Mouse (Mus musculus) intestine, embryonic 14.5 days (tissue): Measurements from ENCODE around the gene Agtpbp1. TPM values are rescaled to one million over a fixed set of nuclear protein-coding genes. Genes with fewer than 3 reads are reported as not detected.

Experiments
- ATAC-seq: fragments of 200-750 bp; cut with Nextera tagmentation; replicated peaks from 2 replicates; pipeline ENCODE4 v1.8.0; 2017; ENCODE audit warnings: low read depth, moderate number of reproducible peaks, moderate TSS enrichment, moderate library complexity; ENCODE audit not compliant: low FRiP score, low TSS enrichment
- DNase-seq: peaks from one replicate; pipeline ENCODE4 v3.0.0-alpha.2; 2018; ENCODE audit warnings: low spot score
- H3K27ac ChIP-seq: fragments of 300-500 bp; sonication (generic); 2 replicates; pipeline ENCODE4 v1.5.1; 2014; ENCODE audit warnings: low read depth, mild to moderate bottlenecking, control low read depth
- H3K27me3 ChIP-seq: fragments of 300-500 bp; sonication (generic); replicated peaks from 2 replicates; pipeline ENCODE4 v1.6.1; 2014; ENCODE audit warnings: low read length, control low read depth; ENCODE audit not compliant: control insufficient read depth, insufficient read depth
- H3K36me3 ChIP-seq: fragments of 300-500 bp; sonication (generic); 2 replicates; pipeline ENCODE4 v1.6.1; 2014; ENCODE audit warnings: low read length, control low read depth; ENCODE audit not compliant: control insufficient read depth, insufficient read depth
- H3K4me1 ChIP-seq: fragments of 300-500 bp; sonication (generic); replicated peaks from 2 replicates; pipeline ENCODE4 v1.6.1; 2014; ENCODE audit warnings: low read length, control low read depth, mixed read lengths; ENCODE audit not compliant: control insufficient read depth, insufficient read depth
- H3K4me2 ChIP-seq: fragments of 300-500 bp; sonication (generic); 2 replicates; pipeline ENCODE4 v1.6.1; 2014; ENCODE audit warnings: low read length
- H3K4me3 ChIP-seq: fragments of 300-500 bp; sonication (generic); 2 replicates; pipeline ENCODE4 v1.5.1; 2014; ENCODE audit warnings: low read depth, low read length, control low read depth, mixed read lengths
- H3K9ac ChIP-seq: fragments of 300-500 bp; sonication (generic); 2 replicates; pipeline ENCODE4 v1.6.1; 2014; ENCODE audit warnings: mild to moderate bottlenecking, low read length
- H3K9me3 ChIP-seq: fragments of 300-500 bp; sonication (generic); 2 replicates; pipeline ENCODE4 v1.6.1; 2016; ENCODE audit warnings: low read length, control low read depth; ENCODE audit not compliant: control insufficient read depth
- WGBS: fragments of 180-500 bp; shearing (Covaris S2); extraction: QIAGEN DNeasy Blood & Tissue Kit; methylation state at CpG from one replicate; pipeline ENCODE4 v1.1.7; 2014; 5-methylcytosine and 5-hydroxymethylcytosine counted together
- polyA plus RNA-seq: library from polyadenylated mRNA; unstranded; fragments of >200 nt; fragmentation: Nextera tagmentation; extraction: Ambion mirVana; gene quantifications from 2 replicates; pipeline ENCODE4 v1.2.1, GENCODE M21; 2014

Gene Agtpbp1
- polyA plus RNA-seq, 1 experiment from 2014 or later: 22.5 TPM

DNA sequence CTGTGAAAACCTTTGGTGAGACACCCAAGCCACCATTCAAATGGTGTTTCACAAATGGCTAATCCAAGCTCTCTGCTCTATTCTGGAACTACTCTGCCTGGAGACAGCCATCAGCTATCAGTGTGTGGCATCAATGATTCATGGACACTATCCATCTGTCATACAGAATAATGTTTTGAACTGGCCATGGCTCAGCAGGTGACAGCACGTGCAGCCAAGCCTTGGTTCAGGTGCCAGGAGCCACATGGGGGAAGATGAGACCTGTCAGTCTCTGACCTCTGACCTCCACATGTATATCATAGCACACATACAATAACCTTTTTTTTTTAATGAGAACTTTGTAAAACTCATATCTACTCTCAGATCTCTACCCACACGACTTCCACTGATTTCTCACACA, 32.3 kb downstream of the Agtpbp1 start:
- no peak overlapping the region for H3K9ac ChIP-seq
- DNase-seq: no peak
- ATAC-seq: no peak

DNA sequence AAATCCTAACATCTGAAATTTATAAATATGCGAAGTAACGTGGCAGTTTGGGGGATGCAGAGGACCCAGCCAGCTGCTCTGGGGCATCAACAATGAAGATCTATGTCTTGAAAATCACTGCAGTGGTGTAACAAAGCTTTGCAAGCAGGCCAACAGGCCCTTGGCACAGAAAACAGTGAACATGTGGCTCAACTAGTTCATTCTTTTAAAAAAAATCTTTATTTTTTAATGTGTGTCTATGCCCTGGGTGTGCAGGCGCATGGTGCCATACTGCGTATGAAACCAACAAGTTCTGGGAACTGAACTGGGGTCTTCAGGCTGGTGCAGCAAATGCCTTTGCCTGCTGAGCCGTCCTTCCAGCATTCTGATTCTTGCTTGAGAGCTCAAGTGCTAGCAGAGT, 32.7 kb downstream of the Agtpbp1 start:
- no peak for DNase-seq
- H3K27ac ChIP-seq: no peak overlapping the region
- H3K4me2 ChIP-seq: no peak overlapping the region
- H3K4me3 ChIP-seq: no peak overlapping the region
- H3K36me3 ChIP-seq: no peaks in the 10 kb centered on the region
- WGBS: 80% methylated on average over 5 of the region's 5 CpGs
- peaks cover 30% of the 10 kb centered on the region for H3K4me1 ChIP-seq
- H3K9me3 ChIP-seq: no peaks in the 10 kb centered on the region
- no peak overlapping the region for H3K9ac ChIP-seq
- no peak for ATAC-seq
- H3K27me3 ChIP-seq: no peaks in the 10 kb centered on the region

More for the DNA sequence above, 32.3 kb downstream of the Agtpbp1 start:
- H3K4me1 ChIP-seq: peaks cover 27% of the 10 kb centered on the region
- no peaks in the 10 kb centered on the region for H3K9me3 ChIP-seq
- 54% methylated on average over 2 of the region's 2 CpGs for WGBS
- H3K4me2 ChIP-seq: no peak overlapping the region
- no peaks in the 10 kb centered on the region for H3K27me3 ChIP-seq
- no peaks in the 10 kb centered on the region for H3K36me3 ChIP-seq
- no peak overlapping the region for H3K27ac ChIP-seq
- no peak overlapping the region for H3K4me3 ChIP-seq

DNA sequence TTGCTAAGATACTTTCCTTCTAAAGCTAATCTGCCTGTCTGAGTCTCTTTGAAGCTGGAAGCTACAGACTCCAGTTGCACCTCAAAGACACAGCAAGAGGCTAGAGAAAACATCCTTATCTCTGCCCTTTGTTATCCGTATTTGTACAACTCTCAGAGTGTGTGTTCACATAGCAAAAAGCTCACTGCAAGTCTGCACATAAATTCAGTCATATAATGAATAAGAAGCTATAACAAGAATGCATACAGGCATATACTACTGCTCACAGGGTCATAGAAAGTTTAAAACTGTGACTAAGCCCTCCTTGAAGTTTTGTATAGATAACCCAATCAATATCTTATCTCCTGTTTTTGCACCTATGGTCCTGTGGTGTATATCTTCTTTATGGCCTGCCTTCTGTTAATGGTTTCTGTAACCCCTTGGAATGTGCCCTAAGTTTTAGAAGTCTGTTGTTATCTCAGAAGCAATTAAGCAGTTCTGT, 35.7 kb downstream of the Agtpbp1 start:
- peaks cover 32% of the 10 kb centered on the region for H3K4me1 ChIP-seq
- no peak overlapping the region for H3K9ac ChIP-seq
- no peak overlapping the region for H3K27ac ChIP-seq
- no peaks in the 10 kb centered on the region for H3K36me3 ChIP-seq
- H3K27me3 ChIP-seq: no peaks in the 10 kb centered on the region
- DNase-seq (no peak), ATAC-seq (peak; percentile 81)
- H3K4me2 ChIP-seq: no peak overlapping the region
- 26% methylated on average over 1 of the region's 1 CpGs for WGBS
- H3K9me3 ChIP-seq: no peaks in the 10 kb centered on the region
- no peak overlapping the region for H3K4me3 ChIP-seq

DNA sequence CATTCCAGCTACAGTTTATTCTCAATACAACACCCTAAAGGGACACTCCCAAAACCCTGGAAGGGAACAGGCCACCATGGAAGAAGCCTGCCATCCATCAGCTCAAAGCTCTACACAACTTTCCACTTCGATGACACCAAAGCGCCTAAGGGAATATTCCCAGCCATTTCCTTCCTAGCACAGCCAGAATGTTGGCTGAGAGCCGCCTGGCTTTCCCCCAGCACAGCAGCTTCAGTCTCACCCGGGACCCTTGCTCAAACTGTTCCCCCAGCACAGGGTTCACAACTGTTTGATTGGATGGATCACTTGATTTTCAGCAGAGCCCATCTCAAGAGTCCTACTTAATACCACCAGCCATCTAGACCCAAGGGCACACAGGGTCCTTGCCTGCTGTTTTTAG, 37.3 kb downstream of the Agtpbp1 start:
- no peak for DNase-seq
- no peak for ATAC-seq
- Histone ChIP-seq H3K27ac (no peak overlapping the region), H3K9me3 (no peaks in the 10 kb centered on the region), H3K36me3 (no peaks in the 10 kb centered on the region), H3K4me3 (no peak overlapping the region), H3K4me2 (no peak overlapping the region), H3K27me3 (no peaks in the 10 kb centered on the region), H3K9ac (no peak overlapping the region), H3K4me1 (peaks cover 35% of the 10 kb centered on the region)
- WGBS: 48% methylated on average over 4 of the region's 4 CpGs

DNA sequence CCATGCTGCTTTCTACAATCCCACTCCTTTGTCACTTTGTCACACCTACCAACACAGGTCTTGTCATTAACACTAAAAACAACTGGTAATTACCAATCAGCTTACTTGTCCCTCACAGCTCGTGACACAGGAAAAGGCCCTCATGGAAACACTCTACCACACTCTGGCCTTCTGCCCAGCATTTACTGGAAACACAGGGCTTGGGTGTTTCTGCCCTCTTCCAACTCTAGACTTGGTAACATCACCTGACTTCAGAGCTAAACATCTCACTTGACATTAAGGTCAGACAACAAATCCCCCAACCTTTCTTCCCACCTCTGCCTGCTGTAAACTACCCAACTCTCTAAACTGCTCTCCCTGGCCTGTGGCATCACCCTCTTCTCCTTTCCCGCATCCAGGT, 37.9 kb downstream of the Agtpbp1 start:
- H3K4me2 ChIP-seq: no peak overlapping the region
- H3K36me3 ChIP-seq: no peaks in the 10 kb centered on the region
- H3K4me1 ChIP-seq: peaks cover 35% of the 10 kb centered on the region
- no peak overlapping the region for H3K4me3 ChIP-seq
- WGBS: 84% methylated on average over 2 of the region's 2 CpGs
- H3K27me3 ChIP-seq: no peaks in the 10 kb centered on the region
- no peak for DNase-seq
- H3K27ac ChIP-seq: no peak overlapping the region
- ATAC-seq: no peak
- H3K9me3 ChIP-seq: no peaks in the 10 kb centered on the region
- H3K9ac ChIP-seq: no peak overlapping the region

DNA sequence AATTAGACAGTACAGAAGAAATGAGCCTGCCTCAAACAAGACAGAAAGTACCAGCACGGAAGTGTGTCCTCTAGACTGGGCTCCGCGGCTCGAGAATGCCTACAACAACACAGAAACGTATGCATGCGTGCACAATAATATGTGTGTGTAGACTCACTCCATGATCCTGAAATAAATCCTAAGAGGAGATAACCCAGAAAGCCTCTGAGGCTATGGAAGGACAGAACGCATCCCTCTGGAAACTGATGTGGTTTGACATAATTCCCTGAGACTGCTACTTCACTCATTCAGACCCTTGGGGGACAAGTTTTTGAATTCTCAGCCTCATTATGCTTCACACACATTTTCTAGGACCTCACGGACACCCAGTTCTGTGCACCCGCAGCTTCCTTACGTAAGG, 42.6 kb downstream of the Agtpbp1 start:
- 87% methylated on average over 10 of the region's 10 CpGs for WGBS
- Histone ChIP-seq H3K27ac (no peak overlapping the region), H3K27me3 (no peaks in the 10 kb centered on the region), H3K4me1 (peaks cover 17% of the 10 kb centered on the region), H3K9me3 (no peaks in the 10 kb centered on the region), H3K36me3 (0 out of 2 replicates have a peak, but pooled peaks cover 2% of the 10 kb centered on the region), H3K4me3 (no peak overlapping the region), H3K4me2 (no peak overlapping the region), H3K9ac (no peak overlapping the region)
- no peak for ATAC-seq
- DNase-seq: no peak

DNA sequence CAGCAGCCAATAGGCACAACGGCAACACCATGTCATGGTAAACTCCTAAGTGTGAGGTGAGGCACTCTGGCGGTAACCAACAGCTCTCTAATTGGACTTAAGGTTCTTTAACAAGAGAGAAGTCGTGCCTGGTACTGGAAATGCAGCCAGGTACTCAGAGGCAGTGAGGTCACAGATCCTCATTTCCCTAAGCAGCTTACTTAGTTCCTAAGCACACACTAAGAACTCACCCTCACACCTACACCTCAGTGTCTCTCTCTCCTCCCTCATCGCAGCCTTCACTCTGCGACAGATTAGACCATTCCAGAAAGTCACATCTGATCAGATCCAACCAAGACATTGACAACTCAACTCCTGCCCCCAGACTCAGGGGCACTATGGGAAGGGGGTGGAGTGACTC, 45.0 kb downstream of the Agtpbp1 start:
- WGBS: 82% methylated on average over 5 of the region's 5 CpGs
- Histone ChIP-seq H3K27ac (no peak overlapping the region), H3K9ac (no peak overlapping the region)

DNA sequence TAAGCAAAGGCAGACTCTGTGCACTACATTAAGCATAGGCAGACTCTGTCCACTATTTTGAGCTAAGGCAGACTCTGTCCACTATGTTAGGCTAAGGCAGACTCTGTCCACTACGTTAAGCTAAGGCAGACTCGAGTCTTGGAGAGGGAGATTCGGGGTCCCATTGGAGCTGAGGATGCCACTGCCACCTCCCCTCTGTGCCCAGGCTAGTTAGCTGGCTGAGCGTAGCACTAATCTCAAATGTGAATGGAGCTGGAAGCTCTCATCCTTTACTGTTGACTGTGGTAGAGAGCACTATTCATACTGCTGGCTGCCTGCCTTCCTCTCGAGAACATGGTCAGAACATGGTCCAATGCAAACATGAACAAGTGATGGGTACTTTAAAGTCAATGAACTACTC, 46.4 kb downstream of the Agtpbp1 start:
- no peak overlapping the region for H3K27ac ChIP-seq
- no peaks in the 10 kb centered on the region for H3K9me3 ChIP-seq
- ATAC-seq: no peak
- no peaks in the 10 kb centered on the region for H3K27me3 ChIP-seq
- H3K4me3 ChIP-seq: no peak overlapping the region
- DNase-seq: no peak
- no peaks in the 10 kb centered on the region for H3K4me1 ChIP-seq
- H3K9ac ChIP-seq: no peak overlapping the region
- 94% methylated on average over 5 of the region's 5 CpGs for WGBS
- no peak overlapping the region for H3K4me2 ChIP-seq
- H3K36me3 ChIP-seq: peaks cover 17% of the 10 kb centered on the region

More for the DNA sequence above, 45.0 kb downstream of the Agtpbp1 start:
- Histone ChIP-seq H3K27me3 (no peaks in the 10 kb centered on the region), H3K4me2 (no peak overlapping the region), H3K9me3 (no peaks in the 10 kb centered on the region), H3K4me3 (no peak overlapping the region), H3K4me1 (peaks cover 9% of the 10 kb centered on the region; the same call in 1 of the 2 replicates), H3K36me3 (peaks cover 11% of the 10 kb centered on the region; the same call in 1 of the 2 replicates)
- ATAC-seq (no peak), DNase-seq (no peak)

DNA sequence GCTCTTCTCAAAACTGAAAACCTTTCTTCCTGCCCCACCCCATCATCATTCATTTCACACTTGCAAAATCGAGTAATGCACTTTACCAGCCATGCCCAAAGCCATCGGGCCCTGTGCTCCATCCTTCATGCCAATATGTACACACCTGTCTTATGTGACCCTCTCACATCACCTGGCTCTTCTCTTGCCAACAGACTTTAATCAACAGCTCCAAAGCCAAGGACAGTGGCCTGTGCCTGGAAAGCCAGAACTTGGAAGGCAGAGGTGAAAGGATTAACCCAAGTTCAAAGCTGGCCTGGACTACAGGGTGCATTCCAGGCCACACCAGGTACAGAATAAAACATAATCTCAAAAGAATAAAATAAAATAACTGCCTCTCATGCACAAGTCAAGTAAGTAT, 48.4 kb downstream of the Agtpbp1 start:
- DNase-seq: no peak
- WGBS: 81% methylated on average over 2 of the region's 2 CpGs
- H3K9ac ChIP-seq: no peak overlapping the region

More for the DNA sequence above, 48.4 kb downstream of the Agtpbp1 start:
- Histone ChIP-seq H3K36me3 (peaks cover 31% of the 10 kb centered on the region), H3K27ac (no peak overlapping the region), H3K4me3 (no peak overlapping the region), H3K9me3 (no peaks in the 10 kb centered on the region), H3K27me3 (no peaks in the 10 kb centered on the region), H3K4me2 (no peak overlapping the region), H3K4me1 (no peaks in the 10 kb centered on the region)
- ATAC-seq: no peak
